Comparison of ENCODE assay signal across 13 mouse cellular contexts in genomic region chr3:87563466-87563865, GRCm38 (mm10).
A peak's percentile ranks its signal among the peaks of the same experiment; 100 is the strongest.
DNase-seq lines count a peak whose midpoint lies in the region.
"Had no signal": no experiment of that assay in that cellular context is flagged by ENCODE, and none has a peak within 500 bp of the region (broad histone marks: within the 10 kb centered on the region; RNA-seq: fewer than 3 reads in every experiment).

No protein-coding gene starts in this region.

- DNase-seq in 416B (ENCODE audit: low read depth) (peak; percentile 59), NIH3T3 (ENCODE audit: low read depth) (peak; percentile 20)
- peak; percentile 30 to 40 for DNase-seq in B cell, adult 2 months
- DNase-seq in layer of hippocampus, adult 9-11 months: no peak
- DNase-seq in natural killer cell, adult 2 months (ENCODE audit: low spot score in 2 of 2): no peak
- DNase-seq in ovary, postnatal 14 days (ENCODE audit: low spot score): no peak
- DNase-seq: adrenal gland, postnatal 14 days; cerebellum, adult 11-12 months; cerebellum, adult 9-10 months; cerebellum, postnatal 25 days; gastrocnemius, postnatal 36 days; heart, adult 18-20 months; heart, postnatal 14 days had no signal

Comparison
In these comparisons a context has a peak if more than half of its experiments do, and no peak if none do; other contexts are left out.
1. DNase-seq: peak in 416B (single experiment), B cell, adult 2 months (2 of 2) and NIH3T3 (single experiment); none in layer of hippocampus, adult 9-11 months (single experiment), natural killer cell, adult 2 months (0 of 2) and ovary, postnatal 14 days (single experiment).